Mouse (Mus musculus): ENCODE results near the gene Tmem156. TPM values are rescaled to one million over a fixed set of nuclear protein-coding genes. Genes with fewer than 3 reads are reported as not detected.
"Not testable (repeated sequence)": the region's sequence is repeated elsewhere in the genome, so short reads cannot be mapped to it uniquely, and the experiment has no call there.

Tmem156 gene
- total RNA-seq (2015; ENCODE audit: low replicate concordance), result 2.5 and 4.0 TPM in 2 replicates
- 2.1 and 16.3 TPM in 2 replicates for total RNA-seq (2017; ENCODE audit: low replicate concordance)

- ATAC-seq (replicated peaks; ENCODE audit: low FRiP score, poor library complexity, severe bottlenecking), result no peak
These were observed at the start of gene Tmem156 for GRCm38 (mm10) chr5:65091921-65092320. Tmem156 (minus strand) TSS chr5:65092132.

GRCm38 (mm10) chr5:65141242-65141641, 49.3 kb upstream of the Tmem156 start:
- no peak for ATAC-seq (replicated peaks; ENCODE audit: low FRiP score, poor library complexity, severe bottlenecking)

DNA sequence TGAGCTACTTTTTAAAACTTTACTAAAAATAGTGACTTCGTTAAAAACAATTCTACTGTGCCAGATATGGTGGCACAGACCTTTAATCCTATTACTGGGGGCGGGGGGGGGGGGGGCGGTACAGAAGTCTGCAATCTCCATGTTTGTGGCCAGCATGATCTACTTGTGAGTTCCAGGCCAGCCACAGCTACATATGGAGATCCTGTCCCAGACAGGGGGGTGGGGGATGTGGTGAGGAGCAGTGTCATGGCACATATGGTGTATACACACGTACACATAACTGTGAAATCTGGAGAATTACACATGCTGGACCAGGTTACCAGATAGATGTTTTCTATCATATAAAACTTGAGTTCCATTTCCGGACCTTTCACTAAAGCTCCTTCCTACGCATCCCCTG, 45.1 kb upstream of the Tmem156 start:
- no peak for ATAC-seq (replicated peaks; ENCODE audit: low FRiP score, poor library complexity, severe bottlenecking)

DNA sequence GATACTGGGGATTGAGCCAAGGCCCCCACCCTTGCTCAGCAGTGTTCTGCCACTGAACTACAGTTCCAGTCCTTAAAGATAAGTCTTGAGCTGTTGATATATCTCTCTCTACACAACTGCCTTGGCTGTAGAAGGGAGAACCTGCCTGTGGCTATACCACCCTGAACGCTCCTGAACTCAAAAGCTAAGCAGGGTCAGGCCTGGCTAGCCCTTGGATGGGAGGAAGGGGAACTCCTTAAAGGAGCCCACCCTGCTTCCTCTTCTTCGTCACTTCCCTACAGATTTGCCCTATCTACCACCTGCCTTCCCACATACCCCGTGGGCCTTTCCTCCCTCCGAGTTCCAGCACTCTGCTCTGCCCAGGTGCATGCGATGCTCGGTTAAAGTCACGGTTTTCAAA, 44.2 kb upstream of the Tmem156 start:
- ATAC-seq (replicated peaks; ENCODE audit: low FRiP score, poor library complexity, severe bottlenecking), result no peak

DNA sequence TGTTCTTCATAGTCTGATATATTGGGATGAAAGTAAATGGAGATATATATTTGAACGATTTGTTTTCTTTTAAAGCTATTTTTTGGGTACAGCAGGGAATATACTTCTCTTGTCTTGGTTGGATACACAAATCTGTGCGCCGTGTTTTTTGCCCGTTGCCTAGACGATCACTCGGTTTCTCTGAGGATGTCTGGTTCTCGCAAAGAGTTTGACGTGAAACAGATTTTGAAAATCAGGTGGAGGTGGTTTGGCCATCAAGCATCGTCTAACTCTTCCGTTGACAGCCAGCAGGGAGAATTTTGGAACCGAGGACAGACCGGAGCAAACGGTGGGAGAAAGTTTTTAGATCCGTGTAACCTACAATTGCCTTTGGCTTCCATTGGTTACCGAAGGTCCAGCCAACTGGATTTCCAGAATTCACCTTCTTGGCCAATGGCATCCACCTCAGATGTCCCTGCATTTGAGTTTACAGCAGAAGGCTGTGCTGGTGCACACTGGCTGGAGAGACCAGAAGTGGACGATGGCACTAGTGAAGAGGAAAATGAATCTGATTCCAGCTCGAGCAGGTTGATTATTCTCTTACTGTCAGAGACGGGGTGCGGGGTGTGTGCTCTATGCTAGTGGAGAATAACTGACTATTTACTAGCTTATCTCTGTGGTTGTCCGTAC, 39.4 kb upstream of the Tmem156 start:
- no peak for ATAC-seq (replicated peaks; ENCODE audit: low FRiP score, poor library complexity, severe bottlenecking)

DNA sequence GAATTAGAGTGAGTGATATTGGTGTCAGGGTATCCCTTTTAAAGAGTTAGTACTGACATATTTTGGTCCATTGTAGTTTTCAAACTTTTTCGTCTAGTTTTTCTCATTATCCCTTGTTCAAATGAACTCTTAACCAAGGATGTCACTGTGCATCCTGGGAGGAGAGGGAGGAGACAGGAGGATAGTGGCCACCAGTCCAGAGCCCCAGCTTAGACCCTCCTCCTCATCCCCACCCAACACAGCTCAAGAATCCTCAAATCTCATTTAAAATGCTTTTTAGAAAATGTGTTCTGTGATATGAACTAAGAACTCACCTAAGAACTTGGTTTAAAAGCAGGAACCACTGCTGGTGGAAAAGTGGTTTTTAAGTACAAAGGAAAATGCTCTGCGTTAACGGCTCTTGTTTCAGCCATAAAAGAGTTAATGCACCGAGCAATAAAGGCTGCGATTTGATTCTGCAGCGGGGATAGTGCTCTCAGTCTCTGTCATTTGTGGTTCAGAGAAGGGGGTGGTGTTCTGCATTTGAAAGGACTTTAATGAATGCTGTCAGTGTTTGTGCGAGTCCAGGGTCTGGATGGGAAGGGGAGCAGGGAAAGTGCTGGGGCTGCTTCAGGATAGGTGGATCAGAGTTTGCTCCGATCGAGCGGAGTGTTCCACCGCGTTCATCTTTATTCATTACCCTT, 38.7 kb upstream of the Tmem156 start:
- no peak for ATAC-seq (replicated peaks; ENCODE audit: low FRiP score, poor library complexity, severe bottlenecking)

DNA sequence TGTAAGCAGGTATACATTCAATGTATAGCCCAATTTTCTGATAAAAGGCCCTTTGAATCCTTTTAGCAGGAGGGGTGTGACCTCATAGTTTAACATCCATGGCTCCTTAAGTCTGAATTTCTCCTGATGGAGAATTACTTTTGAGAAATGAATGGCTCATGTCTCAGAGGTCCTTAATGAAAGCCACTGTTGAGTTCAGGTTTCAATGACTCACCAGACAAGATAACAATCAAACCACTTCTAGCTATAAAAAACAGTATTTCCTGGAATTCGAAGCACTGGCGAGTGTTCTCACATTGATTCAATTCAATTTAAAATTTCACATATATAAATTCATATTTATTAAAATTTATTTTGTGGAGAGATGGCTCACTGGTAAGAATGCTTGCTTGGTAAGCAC, 36.5 kb upstream of the Tmem156 start:
- no peak for ATAC-seq (replicated peaks; ENCODE audit: low FRiP score, poor library complexity, severe bottlenecking)

DNA sequence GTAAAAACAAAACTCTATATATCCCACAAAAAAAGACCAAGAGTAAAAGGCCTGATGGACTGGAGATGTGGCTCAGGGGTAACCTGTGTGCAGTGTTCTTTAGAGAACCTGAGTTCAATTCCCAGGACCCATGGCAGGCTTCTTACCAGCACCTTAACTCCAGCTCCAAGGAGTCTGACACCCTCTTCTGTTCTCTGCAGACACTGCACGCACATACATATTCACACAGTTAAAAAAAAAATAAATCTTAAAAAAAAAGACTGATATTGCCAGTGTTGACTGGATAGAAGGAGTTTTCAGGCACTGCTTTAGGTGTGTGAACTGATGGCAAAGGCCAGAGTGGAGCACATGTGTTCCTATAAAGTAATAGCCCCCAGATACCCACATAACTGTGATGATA, 34.2 kb upstream of the Tmem156 start:
- ATAC-seq (replicated peaks; ENCODE audit: low FRiP score, poor library complexity, severe bottlenecking), result no peak

- no peak for ATAC-seq (replicated peaks; ENCODE audit: low FRiP score, poor library complexity, severe bottlenecking)
These were observed 30.7 kb upstream of the Tmem156 start for GRCm38 (mm10) chr5:65122616-65123015.

- ATAC-seq (replicated peaks; ENCODE audit: low FRiP score, poor library complexity, severe bottlenecking), result no peak
These were observed 28.0 kb upstream of the Tmem156 start for GRCm38 (mm10) chr5:65119918-65120317.

DNA sequence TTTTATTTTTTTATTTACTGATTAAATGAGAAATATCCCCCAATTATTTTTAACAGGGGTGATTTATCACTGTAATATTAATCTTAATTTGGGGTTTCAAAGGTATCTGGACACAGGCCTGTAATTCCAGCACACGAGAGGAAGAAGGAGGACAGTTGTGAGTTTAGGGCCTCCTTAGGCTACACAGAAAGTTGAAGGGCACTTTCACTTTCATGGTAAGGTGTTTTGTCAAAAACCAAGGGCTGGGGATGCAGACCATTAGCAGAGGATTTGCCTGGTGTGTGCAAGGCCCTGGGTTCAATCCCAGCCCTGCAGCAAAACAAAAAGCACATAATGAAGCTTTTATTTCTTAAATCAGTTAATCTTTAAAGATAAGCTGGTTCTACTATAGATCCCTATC, 27.6 kb upstream of the Tmem156 start:
- ATAC-seq (replicated peaks; ENCODE audit: low FRiP score, poor library complexity, severe bottlenecking), result no peak

DNA sequence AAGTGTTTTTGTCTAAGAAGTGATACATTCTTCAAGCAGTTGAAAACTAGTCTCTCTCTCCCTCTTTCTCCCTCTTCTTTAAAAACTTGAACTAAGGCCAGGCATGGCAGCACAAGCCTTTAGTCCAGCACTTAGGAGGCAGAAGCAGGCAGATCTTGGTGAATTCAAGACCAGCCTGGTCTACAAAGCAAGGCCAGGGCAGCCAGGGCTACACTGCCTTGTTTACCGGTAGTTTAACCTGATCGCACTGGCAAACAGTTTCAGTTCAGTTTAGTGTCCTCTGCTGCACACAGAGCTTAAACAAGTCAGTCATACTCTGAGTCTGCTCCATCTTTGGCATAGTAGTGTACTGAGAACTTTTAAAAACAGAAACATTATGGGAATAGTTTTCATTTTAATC, 24.9 kb upstream of the Tmem156 start:
- ATAC-seq (replicated peaks; ENCODE audit: low FRiP score, poor library complexity, severe bottlenecking), result no peak

DNA sequence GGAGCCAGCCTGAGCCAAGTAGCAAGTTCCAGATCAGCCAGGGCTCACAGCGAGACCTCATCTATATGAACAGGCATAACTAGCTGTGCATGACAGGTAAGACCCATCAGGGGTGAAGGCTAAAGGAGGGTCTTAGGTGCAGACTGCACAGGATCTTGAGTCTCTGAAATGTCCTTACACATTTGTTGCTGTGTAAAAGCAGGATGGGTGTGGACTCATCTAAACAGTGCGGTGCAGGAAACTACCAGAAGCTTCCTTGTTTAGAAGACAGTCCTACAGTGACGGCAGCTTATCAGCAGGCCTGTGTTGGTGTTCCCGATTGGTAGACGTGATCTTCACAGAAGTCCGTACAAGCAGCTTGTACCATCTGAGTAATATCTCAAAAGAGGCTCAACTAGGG, 21.4 kb upstream of the Tmem156 start:
- ATAC-seq (replicated peaks; ENCODE audit: low FRiP score, poor library complexity, severe bottlenecking), result no peak

GRCm38 (mm10) chr5:65112225-65112624, 20.3 kb upstream of the Tmem156 start:
- ATAC-seq (replicated peaks; ENCODE audit: low FRiP score, poor library complexity, severe bottlenecking), result not testable (repeated sequence)

DNA sequence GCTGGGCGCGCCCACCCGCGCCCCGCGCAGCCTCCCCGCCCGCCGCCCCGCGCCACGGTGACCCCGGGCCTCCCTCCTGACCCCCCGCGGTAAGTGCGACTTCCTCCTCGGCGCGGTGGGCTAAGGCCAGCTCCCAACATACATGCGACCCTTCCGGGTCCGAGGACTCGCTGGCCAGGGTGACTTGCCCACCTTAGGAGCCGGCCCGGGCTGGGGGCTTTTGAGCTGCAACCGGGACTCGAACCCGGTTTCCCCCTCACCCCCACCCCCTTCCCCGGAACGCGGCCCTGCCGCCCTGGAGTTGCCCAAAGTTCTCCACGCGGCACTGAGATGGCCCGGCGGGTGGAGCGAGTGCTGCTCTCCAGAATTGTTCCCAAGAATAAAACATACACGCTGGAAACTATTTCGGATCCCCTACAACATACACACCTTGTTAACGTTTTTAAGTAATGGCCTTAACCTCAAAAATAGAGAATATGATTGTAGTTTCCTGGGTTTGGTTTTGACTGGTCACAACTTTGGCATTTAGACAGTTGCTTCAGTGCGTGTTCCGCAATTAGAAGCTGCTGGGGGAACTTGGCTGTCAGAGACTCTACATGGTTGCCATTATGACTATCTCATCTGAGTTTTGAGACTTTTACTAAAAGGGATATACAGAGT, 16.0 kb upstream of the Tmem156 start:
- ATAC-seq (replicated peaks; ENCODE audit: low FRiP score, poor library complexity, severe bottlenecking), result no peak

GRCm38 (mm10) chr5:65106876-65107772, 15.2 kb upstream of the Tmem156 start, which contains the start of gene Klhl5:
Klhl5 (plus strand) TSS chr5:65107539.
- ATAC-seq (replicated peaks; ENCODE audit: low FRiP score, poor library complexity, severe bottlenecking), result peak; percentile 77

DNA sequence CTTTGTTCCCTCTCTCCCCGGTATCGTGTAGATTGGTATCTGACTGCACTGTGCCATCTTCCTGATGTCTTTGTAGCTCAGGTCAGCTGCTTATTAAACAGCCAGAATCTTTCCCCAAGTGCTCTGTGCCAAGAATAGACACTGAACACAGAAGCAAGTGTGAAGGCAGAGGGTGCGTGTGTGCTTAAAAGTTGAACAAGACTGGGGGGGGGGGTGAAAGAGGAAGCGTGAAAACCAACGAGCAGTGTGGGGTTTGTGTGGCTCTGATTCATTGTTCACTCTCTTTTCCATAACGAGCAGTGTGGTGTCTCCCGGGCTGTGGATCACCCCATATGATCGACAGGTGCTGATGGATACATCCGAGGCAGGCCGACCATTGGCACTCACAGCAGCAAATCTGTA, 10.7 kb upstream of the Tmem156 start:
- ATAC-seq (replicated peaks; ENCODE audit: low FRiP score, poor library complexity, severe bottlenecking), result no peak

DNA sequence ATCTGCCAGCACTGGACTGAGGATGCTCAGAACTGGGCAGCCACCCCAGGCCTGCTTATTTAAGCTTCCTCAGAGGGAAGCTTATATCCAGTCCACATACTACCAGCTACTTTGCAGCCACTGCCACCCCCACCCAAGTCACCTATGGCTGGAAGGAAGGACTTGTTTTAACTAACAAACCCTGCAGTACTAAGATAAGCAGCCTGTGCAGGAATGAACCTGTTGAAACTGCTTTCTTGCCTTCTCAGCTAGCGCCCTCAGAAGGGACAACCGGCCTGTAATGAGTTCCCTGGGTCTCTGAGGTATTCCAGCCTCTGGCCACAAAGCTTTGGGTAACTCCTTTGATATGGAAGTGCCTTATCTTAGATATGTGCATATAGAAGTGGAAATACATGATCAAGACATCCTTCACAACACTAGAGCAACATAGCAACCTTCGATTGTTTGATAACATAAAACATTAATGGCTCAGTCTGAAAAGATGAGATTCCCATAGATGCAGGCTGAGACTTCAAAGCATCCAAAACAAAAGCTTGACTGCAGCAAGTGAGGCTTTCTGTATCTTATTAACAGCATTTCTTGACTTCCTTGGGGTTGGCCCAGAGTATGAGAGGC, 10.2 kb upstream of the Tmem156 start:
- no peak for ATAC-seq (replicated peaks; ENCODE audit: low FRiP score, poor library complexity, severe bottlenecking)

DNA sequence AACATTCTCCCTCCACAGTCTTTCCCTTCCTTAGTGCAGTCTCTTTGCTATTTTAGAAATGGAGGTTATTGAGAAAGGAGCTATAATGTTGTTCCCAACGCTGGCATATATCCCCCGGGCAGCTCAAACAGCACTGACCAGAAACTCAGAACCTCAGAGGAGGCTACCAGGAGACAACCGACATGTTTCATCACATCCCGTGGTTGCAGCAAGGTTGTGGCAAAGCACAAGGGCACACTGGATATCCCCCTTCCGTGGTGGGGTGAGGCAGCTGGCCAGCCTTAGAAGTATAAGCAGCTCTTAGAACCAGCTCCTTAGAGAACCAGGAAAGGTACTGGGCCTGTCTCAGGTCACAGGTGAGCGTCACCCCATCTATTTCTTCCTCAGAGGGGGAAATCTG, 9.7 kb upstream of the Tmem156 start:
- ATAC-seq (replicated peaks; ENCODE audit: low FRiP score, poor library complexity, severe bottlenecking), result no peak

GRCm38 (mm10) chr5:65101209-65101608, 9.3 kb upstream of the Tmem156 start:
- no peak for ATAC-seq (replicated peaks; ENCODE audit: low FRiP score, poor library complexity, severe bottlenecking)
